Mouse (Mus musculus) cerebellum, adult 2 months (tissue): Measurements from ENCODE around the gene Wdfy2. TPM values are rescaled to one million over a fixed set of nuclear protein-coding genes. Genes with fewer than 3 reads are reported as not detected.

Source experiments
- DNase-seq, 2 experiments: peaks; one replicate each; pipeline ENCODE4 v3.0.0; 2021
- H3K27ac ChIP-seq: fragments of 200-500 bp; 2 replicates; pipeline ENCODE4 v1.5.1; 2012; ENCODE audit warnings: low read length, control low read depth, inconsistent platforms; ENCODE audit not compliant: insufficient read depth
- H3K27me3 ChIP-seq: fragments of 200-500 bp; 2 replicates; pipeline ENCODE4 v1.6.1; 2012; ENCODE audit warnings: inconsistent platforms, mild to moderate bottlenecking, low read length, moderate library complexity; ENCODE audit not compliant: control insufficient read depth, insufficient read depth
- H3K4me1 ChIP-seq: fragments of 200-500 bp; 2 replicates; pipeline ENCODE4 v1.6.1; 2011; ENCODE audit warnings: low read length; ENCODE audit not compliant: control insufficient read depth, insufficient read depth
- H3K4me3 ChIP-seq: fragments of 200-500 bp; replicated peaks from 2 replicates; pipeline ENCODE3; 2011; ENCODE audit warnings: mild to moderate bottlenecking, low read depth, low read length, control low read depth; ENCODE audit not compliant: insufficient read depth
- CTCF ChIP-seq: fragments of 200-500 bp; IDR thresholded peaks from 2 replicates; pipeline ENCODE4 v1.5.1; 2011; ENCODE audit warnings: low read depth, mild to moderate bottlenecking, control low read depth, low read length, moderate library complexity, borderline replicate concordance; ENCODE audit not compliant: insufficient read depth
- POLR2A ChIP-seq: fragments of 200-500 bp; IDR thresholded peaks from 2 replicates; pipeline ENCODE4 v1.6.1; 2011; ENCODE audit warnings: low read length, control low read depth, borderline replicate concordance; ENCODE audit not compliant: insufficient read depth
- WGBS: fragments of 180-500 bp; shearing (Covaris S2); methylation state at CpG from one replicate; pipeline ENCODE4 v1.1.7; 2018; 5-methylcytosine and 5-hydroxymethylcytosine counted together
- polyA plus RNA-seq: library from polyadenylated mRNA; depleted of rRNA; stranded (reverse); fragments of >200 nt; gene quantifications from 2 replicates; pipeline ENCODE4 v1.2.3, GENCODE M21; 2012; rRNA removed

Wdfy2 gene
- polyA plus RNA-seq, 1 experiment: 15.8 TPM

DNA sequence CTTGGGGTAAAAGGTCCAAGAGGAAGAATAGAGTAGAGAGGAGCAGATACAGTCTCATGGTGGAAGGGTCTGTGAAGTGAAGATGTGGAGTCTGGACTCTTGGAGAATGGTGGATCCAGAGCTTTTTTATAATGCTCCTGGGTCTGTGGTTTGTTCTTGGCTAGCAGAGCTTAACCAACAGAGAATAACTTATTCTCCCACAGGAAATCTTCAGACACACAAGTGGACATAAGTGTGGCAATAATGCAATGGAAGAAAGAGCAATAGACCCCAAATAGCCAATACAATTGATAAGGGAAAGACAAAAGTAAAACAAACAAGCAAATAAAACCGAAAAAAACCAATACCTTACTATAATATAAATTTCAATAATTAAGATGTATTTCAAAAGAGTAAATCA lies 146.9 kb downstream of the Wdfy2 start, which contains the start of gene Defb48:
Gene Defb48, minus strand, starts transcription at position 101 of the 400 bp plus-strand sequence.
- Histone ChIP-seq H3K27me3 (no peaks in the 10 kb centered on the region), H3K4me1 (no peaks in the 10 kb centered on the region), H3K27ac (no peak within 1 kb of the TSS), H3K4me3 (no peak within 1 kb of the TSS)
- no peak for DNase-seq
- WGBS: 60% methylated on average over 1 of the region's 1 CpGs
- no peak for TF ChIP-seq CTCF
- TF ChIP-seq POLR2A: no peak

DNA sequence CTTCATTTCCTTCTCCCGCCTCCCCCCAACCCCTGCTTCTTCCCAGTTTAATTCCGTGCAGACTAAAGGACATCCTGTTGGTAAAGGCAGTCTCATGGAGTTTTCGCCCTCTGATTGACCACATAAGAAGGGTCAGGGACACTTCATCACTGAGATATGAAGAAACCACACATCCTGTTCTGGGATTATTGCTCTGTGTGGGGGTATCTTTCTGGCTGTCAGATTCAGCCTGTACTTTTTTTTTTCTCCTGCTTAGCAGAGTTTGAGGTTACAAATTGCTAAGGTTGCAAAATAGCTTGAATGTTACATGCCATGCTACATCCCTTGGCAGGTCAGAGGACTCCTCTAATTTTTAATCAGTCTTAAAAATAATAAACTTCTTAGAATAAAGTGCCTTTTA lies 153.8 kb downstream of the Wdfy2 start:
- no peak for TF ChIP-seq CTCF
- no peak for TF ChIP-seq POLR2A
- Histone ChIP-seq H3K27ac (no peak overlapping the region), H3K4me3 (no peak overlapping the region), H3K4me1 (no peaks in the 10 kb centered on the region), H3K27me3 (no peaks in the 10 kb centered on the region)
- 89% methylated on average over 3 of the region's 3 CpGs for WGBS
- no peak for DNase-seq

DNA sequence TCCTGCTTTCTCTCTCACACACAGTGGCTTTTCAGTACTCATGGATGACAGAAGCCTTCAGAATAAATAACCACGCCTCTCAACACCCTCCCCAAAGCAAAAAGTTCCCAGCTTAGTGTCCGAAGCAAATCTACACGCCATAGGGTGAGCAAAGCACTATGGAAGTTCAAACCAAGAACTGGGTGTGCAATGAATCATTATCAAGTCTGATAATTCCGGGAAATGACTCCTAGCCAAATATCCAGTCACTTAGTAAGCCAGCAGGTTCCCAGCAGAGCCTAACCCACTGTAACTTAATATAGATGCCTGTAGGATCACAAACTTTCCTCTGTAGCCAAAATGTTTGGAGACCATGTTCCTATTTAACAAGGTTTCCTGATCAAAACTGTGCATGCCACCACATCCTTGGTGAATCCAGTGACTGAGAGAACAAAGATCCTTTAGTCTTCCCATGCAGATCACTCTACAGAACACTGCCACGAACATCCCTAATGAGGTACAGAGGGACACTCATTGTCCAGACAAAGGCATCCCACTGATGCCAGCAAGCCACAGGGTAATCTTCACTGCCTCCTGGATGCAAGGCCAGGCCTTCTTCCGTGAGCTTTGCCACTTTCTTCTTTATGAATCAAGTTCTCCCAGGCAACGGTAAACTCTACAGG lies 154.5 kb downstream of the Wdfy2 start:
- 67% methylated on average over 7 of the region's 7 CpGs for WGBS

DNA sequence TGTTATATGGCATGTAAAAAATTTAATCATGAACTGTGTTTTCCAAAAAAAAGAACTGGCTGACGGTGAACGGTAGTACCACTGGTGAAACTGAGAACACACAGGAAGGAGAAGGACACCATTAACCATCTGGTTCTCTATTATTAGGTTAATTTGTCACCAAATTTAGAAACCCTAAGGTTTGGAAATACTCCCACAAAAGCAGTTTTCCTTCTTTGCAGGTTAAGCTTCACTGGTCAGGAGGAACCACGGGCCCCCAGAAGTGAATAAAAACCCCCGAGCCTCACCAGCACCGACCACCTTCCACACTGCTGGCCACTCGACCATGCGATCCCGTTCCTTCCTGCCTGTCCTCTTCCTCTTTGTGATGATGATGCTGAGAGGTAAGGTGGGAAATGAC lies 160.3 kb downstream of the Wdfy2 start, which contains the start of gene Defb47:
Gene Defb47, plus strand, starts transcription at position 301 of the 400 bp plus-strand sequence.
- H3K4me1 ChIP-seq: no peaks in the 10 kb centered on the region
- H3K27ac ChIP-seq: no peak within 1 kb of the TSS
- TF ChIP-seq CTCF (no peak), POLR2A (no peak)
- DNase-seq: no peak
- H3K27me3 ChIP-seq: no peaks in the 10 kb centered on the region
- H3K4me3 ChIP-seq: no peak within 1 kb of the TSS
- WGBS: 57% methylated on average over 8 of the region's 8 CpGs

More for the DNA sequence above, 154.5 kb downstream of the Wdfy2 start:
- TF ChIP-seq CTCF: no peak
- no peak for TF ChIP-seq POLR2A
- Histone ChIP-seq H3K4me1 (no peaks in the 10 kb centered on the region), H3K27me3 (no peaks in the 10 kb centered on the region), H3K4me3 (no peak overlapping the region), H3K27ac (no peak overlapping the region)
- DNase-seq: no peak

DNA sequence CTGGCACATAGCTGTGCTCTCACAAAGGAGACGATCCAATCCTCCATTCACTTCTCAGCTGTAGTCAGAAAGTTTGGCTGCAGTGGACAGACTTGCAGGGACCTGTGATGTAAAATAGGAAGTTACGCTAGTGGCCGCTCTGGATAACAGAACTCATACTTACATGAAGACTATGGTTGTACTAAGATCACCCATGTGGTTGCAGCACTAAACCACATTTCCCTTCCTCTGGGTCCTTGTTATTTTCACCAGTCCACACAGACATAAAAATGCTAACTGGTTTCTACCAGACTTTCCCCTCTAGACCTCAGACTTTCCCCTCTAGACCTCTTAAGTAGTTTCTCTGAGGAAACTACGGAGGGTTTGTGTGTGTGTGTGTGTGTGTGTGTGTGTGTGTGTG lies 161.5 kb downstream of the Wdfy2 start:
- Histone ChIP-seq H3K27me3 (no peaks in the 10 kb centered on the region), H3K27ac (no peak overlapping the region), H3K4me1 (no peaks in the 10 kb centered on the region), H3K4me3 (no peak overlapping the region)
- DNase-seq: no peak
- TF ChIP-seq CTCF (no peak), POLR2A (no peak)
- 92% methylated on average over 4 of the region's 4 CpGs for WGBS

DNA sequence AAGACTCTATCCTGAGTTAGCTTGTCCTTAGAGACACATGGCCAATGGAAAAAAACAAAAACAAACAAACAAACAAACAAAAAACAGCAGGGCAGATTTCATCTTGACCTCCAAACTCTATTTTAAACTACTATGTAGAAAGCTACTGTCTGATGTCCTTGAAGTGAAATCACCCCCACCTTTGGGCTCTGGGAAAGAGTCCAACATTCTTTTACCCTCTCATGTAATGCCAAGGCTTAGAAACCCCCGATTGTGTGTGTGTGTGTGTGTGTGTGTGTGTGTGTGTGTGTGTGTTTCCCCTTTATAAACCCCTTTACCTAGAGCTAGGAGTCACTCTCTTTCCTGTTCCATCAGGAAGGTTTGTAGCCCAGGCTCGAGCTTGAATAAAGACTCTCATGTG lies 165.1 kb downstream of the Wdfy2 start:
- no peak overlapping the region for H3K4me3 ChIP-seq
- TF ChIP-seq CTCF: no peak
- no peak for TF ChIP-seq POLR2A
- H3K27me3 ChIP-seq: no peaks in the 10 kb centered on the region
- H3K27ac ChIP-seq: no peak overlapping the region
- DNase-seq: no peak
- no peaks in the 10 kb centered on the region for H3K4me1 ChIP-seq
- WGBS: 35% methylated on average over 2 of the region's 2 CpGs

Other genes with a start within 250 kb of the Wdfy2 start
- gene Serpine3, start 174.0 kb upstream of the Wdfy2 start, polyA plus RNA-seq: not detected in 2 replicates
- gene Ints6, start 76.5 kb upstream of the Wdfy2 start, polyA plus RNA-seq: 13.1 and 15.1 TPM in 2 replicates
- not detected in 2 replicates for gene Defb48, start 146.8 kb downstream of the Wdfy2 start, polyA plus RNA-seq
- 1.4 and 2.6 TPM in 2 replicates for gene Defb47, start 160.4 kb downstream of the Wdfy2 start, polyA plus RNA-seq
- not detected in 2 replicates for gene Defb43, start 174.1 kb downstream of the Wdfy2 start, polyA plus RNA-seq
- 6.5 and 8.1 TPM in 2 replicates for gene Defb42, start 209.3 kb downstream of the Wdfy2 start, polyA plus RNA-seq
- not detected in 2 replicates for gene Defb30, start 212.3 kb downstream of the Wdfy2 start, polyA plus RNA-seq